Mouse (Mus musculus): ENCODE data around the gene Plscr2.

DNA sequence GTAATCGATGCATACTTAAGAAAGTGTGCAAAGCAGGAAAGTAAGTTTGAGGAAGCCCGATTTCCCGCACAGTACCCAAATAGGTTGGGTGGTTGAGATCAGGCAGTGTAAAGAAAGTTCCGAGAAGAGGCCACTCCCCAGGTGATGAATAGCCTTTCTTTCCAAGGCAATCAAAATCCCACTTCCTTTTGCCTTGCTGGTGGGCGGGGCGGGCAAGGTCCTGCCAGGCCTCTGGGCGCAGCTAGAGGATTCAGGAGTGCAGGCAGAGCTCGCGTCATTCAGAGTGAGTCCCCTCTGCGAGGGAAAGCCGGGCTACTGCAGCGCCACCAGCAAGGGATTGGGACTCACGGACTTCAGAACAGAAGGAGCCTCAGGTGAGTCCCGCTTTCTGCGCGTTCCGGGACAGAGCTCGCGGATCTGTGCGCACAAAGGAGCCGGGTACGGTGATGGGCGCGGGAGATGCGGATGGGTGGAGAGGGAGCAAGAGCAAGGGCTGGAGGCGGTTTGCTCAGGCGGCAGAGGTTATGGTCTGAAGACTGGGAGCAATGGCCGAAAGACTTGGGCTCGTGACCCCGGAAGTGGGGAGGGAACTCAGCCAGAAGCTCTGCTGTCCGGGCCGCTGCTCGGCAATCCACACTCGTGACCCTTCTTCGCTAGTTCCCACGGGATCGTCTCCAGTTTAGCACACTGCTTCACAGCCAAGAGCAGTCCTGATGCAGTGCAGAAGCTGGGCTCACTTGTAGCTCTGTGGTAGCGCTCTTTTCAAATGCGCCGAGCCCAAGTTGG lies 25.2 kb upstream of the Plscr2 start:
- no peak for TF ChIP-seq NRF1 (IDR thresholded peaks at IDR 0.05; ENCODE audit: insufficient read depth, low read depth, low read length, poor library complexity, severe bottlenecking)
- TF ChIP-seq CTCF (IDR thresholded peaks at IDR 0.05 in 2 of 3, conservative IDR thresholded peaks at IDR 0.05 in 1 of 3; ENCODE audit: control insufficient read depth in 1 of 3, insufficient read depth in 1 of 3, low read depth in 2 of 3, low read length in 3 of 3, poor library complexity in 1 of 3, severe bottlenecking in 1 of 3): no peak
- no peak for TF ChIP-seq CHD2 (IDR thresholded peaks at IDR 0.05; ENCODE audit: low read length)
- 0 out of 2 replicates have a peak, but pooled peaks have one; percentile 55 for TF ChIP-seq UBTF (IDR thresholded peaks at IDR 0.05; ENCODE audit: borderline replicate concordance, insufficient read depth, low read depth, low read length)
- TF ChIP-seq POLR2A (IDR thresholded peaks at IDR 0.05; ENCODE audit: control insufficient read depth in 1 of 2, insufficient read depth in 1 of 2, low read depth in 1 of 2, low read length in 2 of 2, poor library complexity in 1 of 2): peak in 1 of 2 experiments; percentile 55; a peak in 1 of 4 replicates
- TF ChIP-seq EP300 (IDR thresholded peaks at IDR 0.05; ENCODE audit: low read depth in 1 of 2, low read length in 2 of 2): 0 out of 4 replicates have a peak, but pooled peaks of 1 of the 2 experiments have one; percentile 2

Data from MEL (cell line).